In genomic region chr1:37029154-37029907, GRCm38 (mm10) we compare ENCODE assay signal across 8 mouse cellular contexts. TPM values are rescaled to one million over a fixed set of nuclear protein-coding genes. Genes with fewer than 3 reads are reported as not detected.
DNase-seq lines count a peak whose midpoint lies in the region; ATAC-seq and TF ChIP-seq lines count a peak whose summit lies in the region.

No protein-coding gene starts in this region.

- no peak for TF ChIP-seq EP300 in lung, postnatal 0 days (IDR thresholded peaks at IDR 0.05)

- H3K9me3 ChIP-seq in lung, postnatal 0 days (ENCODE audit: low read length), result no peaks in the 10 kb centered on the region

- WGBS in bone marrow, adult 2 months, result 3% methylated on average over 26 of the region's 26 CpGs
- WGBS in lung, postnatal 0 days, result 4% methylated on average over 26 of the region's 26 CpGs

- no peaks in the 10 kb centered on the region for H3K27me3 ChIP-seq in lung, postnatal 0 days (replicated peaks; ENCODE audit: insufficient read depth, low read length)

- TF ChIP-seq POLR2A in bone marrow, adult 2 months (IDR thresholded peaks at IDR 0.05; ENCODE audit: borderline replicate concordance, control insufficient read depth, low read depth, low read length), result no peak

- no peak for TF ChIP-seq CTCF in bone marrow, adult 2 months (IDR thresholded peaks at IDR 0.05; ENCODE audit: control insufficient read depth, insufficient read depth, low read length)
- TF ChIP-seq CTCF in lung, postnatal 0 days (IDR thresholded peaks at IDR 0.05), result no peak

- ATAC-seq in CD4-positive, CD25-positive, alpha-beta regulatory T cell, adult 4 months, result peak; percentile 61
- peak; percentile 84 for ATAC-seq in lung, postnatal 0 days

- peak overlapping the region; percentile 50 for H3K4me3 ChIP-seq in bone marrow, adult 2 months (replicated peaks; ENCODE audit: control insufficient read depth, low read depth, low read length)
- peak overlapping the region; percentile 37 for H3K4me3 ChIP-seq in lung, postnatal 0 days (ENCODE audit: low read depth, low read length)

- H3K4me1 ChIP-seq in bone marrow, adult 2 months (ENCODE audit: control insufficient read depth, insufficient read depth, low read length), result no peaks in the 10 kb centered on the region
- H3K4me1 ChIP-seq in lung, postnatal 0 days (ENCODE audit: insufficient read depth, low read depth, low read length), result no peaks in the 10 kb centered on the region

- peak overlapping the region; percentile 68 for H3K4me2 ChIP-seq in lung, postnatal 0 days (replicated peaks; ENCODE audit: low read depth, low read length)

- H3K9ac ChIP-seq in lung, postnatal 0 days (replicated peaks; ENCODE audit: low read depth), result peak overlapping the region; percentile 32; the same call in 1 of the 2 replicates

- H3K36me3 ChIP-seq in lung, postnatal 0 days (ENCODE audit: insufficient read depth, low read length), result no peaks in the 10 kb centered on the region

- DNase-seq in forelimb bud, embryonic 11.5 days (ENCODE audit: low read depth, low spot score), result peak; percentile 92
- peak; percentile 82 for DNase-seq in heart, postnatal 4 days
- DNase-seq in layer of hippocampus, postnatal 10 days (ENCODE audit: low spot score in 2 of 2), result peak; percentile 77 to 83
- peak; percentile 48 for DNase-seq in lung, postnatal 0 days (ENCODE audit: low spot score)
- peak; percentile 50 for DNase-seq in ovary, adult 18-20 months (ENCODE audit: low spot score)
- DNase-seq in thymus, postnatal 0 days (ENCODE audit: low spot score), result peak; percentile 65

- H3K27ac ChIP-seq in bone marrow, adult 2 months (ENCODE audit: control insufficient read depth, insufficient read depth, low read depth, low read length, poor library complexity), result no peak overlapping the region
- H3K27ac ChIP-seq in lung, postnatal 0 days (ENCODE audit: low read length), result no peak overlapping the region

RNA-seq across cellular contexts. Expression of gene Vwa3b, which starts 2.9 kb away (rescaled TPM):
- polyA plus RNA-seq in CD4-positive, CD25-positive, alpha-beta regulatory T cell, adult 4 months (2017; shearing (Covaris generic)), result 1 to 10 TPM in 1 of 2 experiments, under 1 TPM in 1; 0.50 to 2.0 TPM
- 3.9 TPM in 1 of 2 replicates, not detected in the other for polyA plus RNA-seq in bone marrow, adult 2 months (2011; ENCODE audit: insufficient read depth, insufficient read length, low replicate concordance, missing spikeins)
- total RNA-seq in heart, postnatal 4 days (2021), result under 1 TPM in 1 of 2 experiments, not detected in 1; 0.41 TPM
- 1 to 10 TPM; 4.9 to 6.6 TPM for total RNA-seq in layer of hippocampus, postnatal 10 days (2021)
- 1.4 and 2.3 TPM in 2 replicates for polyA plus RNA-seq in lung, postnatal 0 days (2015; fragmentation: Nextera tagmentation; extraction: Ambion mirVana)
- polyA plus RNA-seq in thymus, postnatal 0 days (2015; fragmentation: Nextera tagmentation; extraction: Ambion mirVana), result 0.13 and 0.59 TPM in 2 replicates
